Mouse (Mus musculus): Measurements from ENCODE around the gene Olfr1367. TPM values are rescaled to one million over a fixed set of nuclear protein-coding genes. Genes with fewer than 3 reads are reported as not detected.
"Not testable (repeated sequence)": the region's sequence is repeated elsewhere in the genome, so short reads cannot be mapped to it uniquely, and the experiment has no call there.

Gene Olfr1367
- polyA plus RNA-seq, 1 experiment from 2014 or later, result not detected

GRCm38 (mm10) chr13:21326657-21327211, 20.0 kb upstream of the Olfr1367 start:
- no peaks in the 10 kb centered on the region for H3K9me3 ChIP-seq
- WGBS, result under 1% methylated on average over 24 of the region's 24 CpGs
- peaks cover 4% of the 10 kb centered on the region; the same call in 1 of the 2 replicates for H3K27me3 ChIP-seq (ENCODE audit: poor library complexity, severe bottlenecking)
- H3K27ac ChIP-seq, result peak overlapping the region; percentile 76
- peak; percentile 85 for DNase-seq (ENCODE audit: extremely low spot score, low spot score)
- peak overlapping the region; percentile 59 for H3K4me3 ChIP-seq
- H3K36me3 ChIP-seq (replicated peaks), result no peaks in the 10 kb centered on the region
- peaks cover 19% of the 10 kb centered on the region for H3K4me1 ChIP-seq

GRCm38 (mm10) chr13:21327424-21327823, 19.3 kb upstream of the Olfr1367 start:
- Histone ChIP-seq H3K36me3 (replicated peaks) (no peaks in the 10 kb centered on the region), H3K27me3 (ENCODE audit: poor library complexity, severe bottlenecking) (peaks cover 4% of the 10 kb centered on the region; the same call in 1 of the 2 replicates), H3K4me3 (peak overlapping the region; percentile 59), H3K27ac (0 out of 2 replicates have a peak overlapping the region, but pooled peaks have one; percentile 76), H3K9me3 (no peaks in the 10 kb centered on the region), H3K4me1 (peaks cover 16% of the 10 kb centered on the region)
- whole genome bisulfite sequencing, result under 1% methylated on average over 9 of the region's 9 CpGs
- DNase-seq (ENCODE audit: extremely low spot score, low spot score), result peak; percentile 61

GRCm38 (mm10) chr13:21350593-21350992, 3.9 kb downstream of the Olfr1367 start:
- Histone ChIP-seq H3K4me1 (no peaks in the 10 kb centered on the region), H3K4me3 (no peak overlapping the region), H3K9me3 (no peaks in the 10 kb centered on the region), H3K27me3 (ENCODE audit: poor library complexity, severe bottlenecking) (no peaks in the 10 kb centered on the region), H3K27ac (no peak overlapping the region), H3K36me3 (replicated peaks) (no peaks in the 10 kb centered on the region)
- DNase-seq (ENCODE audit: extremely low spot score, low spot score), result no peak

GRCm38 (mm10) chr13:21362621-21363248, 16.0 kb downstream of the Olfr1367 start, which contains the start of gene Zscan12:
Zscan12 (plus strand) TSS chr13:21362820.
- H3K27me3 ChIP-seq (ENCODE audit: poor library complexity, severe bottlenecking), result no peaks in the 10 kb centered on the region
- peak; percentile 91 for DNase-seq (ENCODE audit: extremely low spot score, low spot score)
- peak within 1 kb of the TSS; percentile 96 for H3K27ac ChIP-seq
- peak within 1 kb of the TSS; percentile 84 for H3K4me3 ChIP-seq
- H3K9me3 ChIP-seq, result no peaks in the 10 kb centered on the region
- H3K36me3 ChIP-seq (replicated peaks), result peaks cover 28% of the 10 kb centered on the region
- peaks cover 22% of the 10 kb centered on the region for H3K4me1 ChIP-seq
- WGBS, result 1% methylated on average over 29 of the region's 29 CpGs

DNA sequence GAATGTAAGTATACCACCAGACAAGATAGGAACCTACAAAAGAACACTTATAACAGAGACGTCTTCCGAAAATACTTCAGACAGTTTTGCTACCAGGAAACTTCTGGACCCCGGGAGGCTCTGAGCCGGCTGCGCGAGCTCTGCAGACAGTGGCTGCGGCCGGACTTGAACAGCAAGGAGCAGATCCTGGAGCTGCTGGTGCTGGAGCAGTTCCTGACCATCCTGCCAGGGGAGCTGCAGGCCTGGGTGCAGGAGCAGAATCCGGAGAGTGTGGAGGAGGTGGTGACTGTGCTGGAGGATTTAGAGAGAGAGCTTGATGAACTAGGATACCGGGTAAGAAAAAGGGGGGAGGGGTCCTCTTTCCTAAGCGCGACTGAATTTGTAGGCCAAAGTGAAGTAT, 17.0 kb downstream of the Olfr1367 start:
- H3K36me3 ChIP-seq (replicated peaks), result peaks cover 38% of the 10 kb centered on the region
- no peak overlapping the region for H3K27ac ChIP-seq
- H3K9me3 ChIP-seq, result no peaks in the 10 kb centered on the region
- peak; percentile 15 for DNase-seq (ENCODE audit: extremely low spot score, low spot score)
- H3K4me3 ChIP-seq, result peak overlapping the region; percentile 84
- peaks cover 22% of the 10 kb centered on the region for H3K4me1 ChIP-seq
- 67% methylated on average over 12 of the region's 12 CpGs for WGBS
- no peaks in the 10 kb centered on the region for H3K27me3 ChIP-seq (ENCODE audit: poor library complexity, severe bottlenecking)

GRCm38 (mm10) chr13:21366635-21367034, 19.9 kb downstream of the Olfr1367 start:
- DNase-seq (ENCODE audit: extremely low spot score, low spot score), result no peak
- H3K9me3 ChIP-seq, result no peaks in the 10 kb centered on the region
- no peaks in the 10 kb centered on the region for H3K27me3 ChIP-seq (ENCODE audit: poor library complexity, severe bottlenecking)
- peaks cover 22% of the 10 kb centered on the region for H3K4me1 ChIP-seq
- H3K4me3 ChIP-seq, result no peak overlapping the region
- H3K36me3 ChIP-seq (replicated peaks), result peaks cover 67% of the 10 kb centered on the region
- WGBS, result 78% methylated on average over 6 of the region's 6 CpGs
- H3K27ac ChIP-seq, result no peak overlapping the region

DNA sequence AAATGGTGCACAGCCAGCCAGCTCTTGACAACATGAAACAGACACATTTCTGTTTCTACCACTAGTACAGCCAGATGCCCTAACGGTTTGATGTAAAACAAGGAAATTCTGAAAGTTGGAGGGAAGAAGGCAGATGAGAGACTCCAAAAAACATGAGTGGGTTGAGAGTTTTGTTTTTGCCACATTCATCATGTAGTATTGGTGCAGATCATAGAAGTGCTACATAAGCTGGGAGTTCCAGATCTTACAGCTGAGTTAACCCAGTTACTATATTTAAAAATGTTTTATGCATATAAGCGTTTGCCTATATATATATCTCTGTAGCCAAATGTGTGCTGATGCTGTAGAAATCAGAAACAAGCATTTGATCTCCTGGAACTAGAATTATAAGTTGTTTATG, 26.0 kb downstream of the Olfr1367 start:
- 95% methylated on average over 2 of the region's 2 CpGs for WGBS
- no peaks in the 10 kb centered on the region for H3K27me3 ChIP-seq (ENCODE audit: poor library complexity, severe bottlenecking)
- no peaks in the 10 kb centered on the region for H3K4me1 ChIP-seq

GRCm38 (mm10) chr13:21377773-21378172, 31.1 kb downstream of the Olfr1367 start:
- WGBS, result 92% methylated on average over 2 of the region's 2 CpGs
- H3K4me3 ChIP-seq, result no peak overlapping the region
- H3K36me3 ChIP-seq (replicated peaks), result peaks cover 4% of the 10 kb centered on the region; the same call in 1 of the 2 replicates
- H3K27ac ChIP-seq, result no peak overlapping the region
- no peaks in the 10 kb centered on the region for H3K27me3 ChIP-seq (ENCODE audit: poor library complexity, severe bottlenecking)
- no peaks in the 10 kb centered on the region for H3K9me3 ChIP-seq
- no peak for DNase-seq (ENCODE audit: extremely low spot score, low spot score)
- no peaks in the 10 kb centered on the region for H3K4me1 ChIP-seq

More for the DNA sequence above, 26.0 kb downstream of the Olfr1367 start:
- Histone ChIP-seq H3K27ac (no peak overlapping the region), H3K36me3 (replicated peaks) (peaks cover 47% of the 10 kb centered on the region), H3K4me3 (no peak overlapping the region), H3K9me3 (no peaks in the 10 kb centered on the region)
- DNase-seq (ENCODE audit: extremely low spot score, low spot score), result no peak

DNA sequence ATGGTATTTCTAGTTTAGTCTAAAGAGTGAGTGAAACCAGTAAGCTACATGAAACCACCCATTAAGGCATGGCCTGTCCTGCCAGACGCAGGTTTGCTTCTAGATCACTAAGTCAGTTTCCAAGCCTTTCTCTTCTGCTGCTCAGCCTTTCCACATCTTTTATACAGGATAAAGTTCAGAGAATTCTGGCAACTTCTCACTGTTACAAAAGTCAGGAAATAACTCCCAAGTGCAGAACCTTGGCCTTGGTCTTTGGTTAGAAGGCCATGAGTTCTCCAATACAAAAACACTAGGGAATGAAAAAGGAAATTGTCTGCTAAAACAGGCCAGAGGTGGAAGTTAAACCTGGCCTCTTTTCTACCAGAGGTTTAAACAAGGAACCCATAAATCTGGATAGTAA, 48.5 kb downstream of the Olfr1367 start:
- Histone ChIP-seq H3K27me3 (ENCODE audit: poor library complexity, severe bottlenecking) (no peaks in the 10 kb centered on the region), H3K36me3 (replicated peaks) (peaks cover 87% of the 10 kb centered on the region), H3K4me1 (no peaks in the 10 kb centered on the region), H3K27ac (no peak overlapping the region), H3K9me3 (no peaks in the 10 kb centered on the region; the same call in 1 of the 2 replicates), H3K4me3 (no peak overlapping the region)
- no peak for DNase-seq (ENCODE audit: extremely low spot score, low spot score)
- WGBS, result 89% methylated on average over 1 of the region's 1 CpGs

- Histone ChIP-seq H3K4me1 (no peaks in the 10 kb centered on the region), H3K9me3 (no peaks in the 10 kb centered on the region; the same call in 1 of the 2 replicates), H3K36me3 (replicated peaks) (peaks cover 87% of the 10 kb centered on the region), H3K27ac (no peak overlapping the region), H3K27me3 (ENCODE audit: poor library complexity, severe bottlenecking) (no peaks in the 10 kb centered on the region), H3K4me3 (no peak overlapping the region)
- 92% methylated on average over 6 of the region's 6 CpGs for WGBS
- DNase-seq (ENCODE audit: extremely low spot score, low spot score), result no peak
These were observed 48.9 kb downstream of the Olfr1367 start for GRCm38 (mm10) chr13:21395623-21396022.

DNA sequence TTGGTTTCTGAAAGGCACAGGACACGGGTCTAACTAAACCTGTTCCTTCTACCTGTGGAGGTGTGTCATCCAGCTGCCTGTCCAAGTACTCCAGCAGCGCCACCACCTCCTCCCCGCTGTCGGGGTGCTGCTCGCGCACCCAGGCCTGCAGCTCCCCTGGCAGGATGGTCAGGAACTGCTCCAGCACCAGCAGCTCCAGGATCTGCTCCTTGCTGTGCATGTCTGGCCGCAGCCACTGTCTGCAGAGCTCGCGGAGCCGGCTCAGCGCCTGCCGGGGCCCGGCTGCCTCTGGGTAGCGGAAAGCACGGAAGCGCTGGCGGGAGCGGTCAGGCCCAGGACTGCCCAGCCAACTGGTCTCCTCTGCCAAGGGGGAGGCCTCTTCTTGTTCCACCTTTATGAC, 49.3 kb downstream of the Olfr1367 start:
- peaks cover 86% of the 10 kb centered on the region for H3K36me3 ChIP-seq (replicated peaks)
- not testable (repeated sequence) for H3K27me3 ChIP-seq (ENCODE audit: poor library complexity, severe bottlenecking); H3K27ac ChIP-seq; DNase-seq (ENCODE audit: extremely low spot score, low spot score); H3K4me1 ChIP-seq; H3K9me3 ChIP-seq; H3K4me3 ChIP-seq
- WGBS, result 90% methylated on average over 13 of the region's 18 CpGs

GRCm38 (mm10) chr13:21397486-21397885, 50.8 kb downstream of the Olfr1367 start:
- Histone ChIP-seq H3K4me1 (peaks cover 13% of the 10 kb centered on the region), H3K27ac (no peak overlapping the region), H3K9me3 (no peaks in the 10 kb centered on the region; the same call in 1 of the 2 replicates), H3K4me3 (no peak overlapping the region), H3K36me3 (replicated peaks) (peaks cover 72% of the 10 kb centered on the region), H3K27me3 (ENCODE audit: poor library complexity, severe bottlenecking) (no peaks in the 10 kb centered on the region)
- DNase-seq (ENCODE audit: extremely low spot score, low spot score), result no peak
- WGBS, result 88% methylated on average over 2 of the region's 2 CpGs

Data from forebrain, embryonic 10.5 days (tissue).